Mouse (Mus musculus) bone marrow, adult 2 months (tissue): ENCODE measurements around the gene Clcf1.

Experiments
- CTCF ChIP-seq: fragments of 200-500 bp; IDR thresholded peaks from 2 replicates; pipeline ENCODE4 v1.5.1; 2011; ENCODE audit warnings: low read length, control low read depth; ENCODE audit not compliant: control insufficient read depth, insufficient read depth
- POLR2A ChIP-seq: fragments of 200-500 bp; IDR thresholded peaks from 2 replicates; pipeline ENCODE4 v1.6.1; 2011; ENCODE audit warnings: low read depth, mild to moderate bottlenecking, control low read depth, low read length, borderline replicate concordance; ENCODE audit not compliant: control insufficient read depth

DNA sequence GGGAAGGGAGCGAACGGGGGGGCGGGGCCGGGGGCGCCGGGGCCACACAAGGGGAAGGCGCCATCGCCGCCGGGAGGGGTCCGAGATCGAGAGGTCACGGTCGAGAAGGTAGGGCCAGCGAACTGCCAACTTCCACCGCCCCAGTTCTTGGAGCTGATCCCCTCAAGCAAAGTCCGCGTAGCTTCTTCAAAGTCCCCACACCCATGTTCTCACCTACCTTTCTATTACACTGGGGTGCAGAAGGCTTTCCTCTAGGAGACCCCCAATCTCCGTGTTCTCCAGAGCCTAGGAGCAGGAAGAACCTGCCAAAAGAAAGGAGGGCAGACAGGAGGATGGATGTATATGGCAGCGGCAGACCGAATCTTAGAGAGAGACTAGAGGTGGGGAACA is 1.4 kb downstream of the Clcf1 start:
- TF ChIP-seq CTCF (no peak), POLR2A (no peak)
